Mouse (Mus musculus) right cerebral cortex, postnatal 14 days (tissue): ENCODE measurements around the gene Asb2.

Experiments
- DNase-seq: peaks from one replicate; pipeline ENCODE4 v3.0.0; 2022

The Asb2 gene

GRCm38 (mm10) chr12:103314640-103315361 lies 41.0 kb downstream of the Asb2 start:
- DNase-seq = peak; percentile 40

- peak; percentile 50 for DNase-seq
These were observed 41.7 kb downstream of the Asb2 start for GRCm38 (mm10) chr12:103313871-103314639.

- DNase-seq = no peak
These were observed 42.5 kb downstream of the Asb2 start for GRCm38 (mm10) chr12:103313274-103313673.

DNA sequence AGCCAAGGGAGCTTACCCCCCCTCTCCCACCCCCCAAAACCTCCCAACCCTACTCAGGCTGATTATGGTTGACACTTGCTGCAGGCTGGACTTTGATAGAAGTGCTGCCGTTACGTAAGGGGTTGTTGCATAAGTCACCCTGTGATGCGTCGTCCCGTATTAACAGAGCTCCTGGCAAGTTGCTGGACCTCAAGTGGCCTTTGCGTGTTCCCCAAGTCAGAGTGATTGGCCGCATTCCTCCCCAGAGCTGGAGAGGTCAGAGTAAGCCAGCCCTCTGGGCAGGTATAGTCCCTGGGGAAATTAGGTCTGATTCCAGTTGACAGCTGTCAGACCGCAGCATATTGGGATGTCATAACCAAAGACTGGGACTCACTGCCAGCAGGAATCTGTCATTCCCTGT lies 43.9 kb downstream of the Asb2 start:
- no peak for DNase-seq

DNA sequence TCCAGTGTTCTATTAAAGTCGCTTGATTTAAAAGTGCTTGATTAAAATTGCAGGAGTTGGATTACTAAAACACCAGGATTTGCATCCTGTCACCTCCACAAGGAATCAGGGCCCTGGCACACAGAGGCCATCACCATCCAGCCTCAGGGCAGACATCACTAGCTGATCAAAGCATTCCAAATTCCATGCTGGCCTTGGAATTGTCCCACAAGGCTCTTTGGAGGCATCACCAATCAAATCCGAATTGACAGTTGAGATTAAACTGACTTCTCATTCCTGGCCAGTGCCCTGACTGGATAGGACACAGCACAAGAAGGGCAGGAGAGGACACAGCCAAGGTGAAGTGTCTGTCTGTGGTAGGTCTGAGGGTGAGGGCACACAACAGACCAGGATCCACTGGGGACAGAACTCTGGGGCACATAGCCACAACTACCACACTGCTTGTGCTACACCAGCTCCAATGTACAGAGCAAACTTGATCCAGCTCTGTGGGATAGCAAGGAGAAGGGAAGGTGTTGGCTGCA lies 45.0 kb downstream of the Asb2 start, which contains the start of gene Fam181a:
Gene Fam181a, plus strand, starts transcription at position 232 of the 524 bp plus-strand sequence.
- DNase-seq = no peak

GRCm38 (mm10) chr12:103306720-103307119 lies 49.1 kb downstream of the Asb2 start:
- peak; percentile 71 for DNase-seq

- no peak for DNase-seq
These were observed 49.6 kb downstream of the Asb2 start for GRCm38 (mm10) chr12:103306224-103306623.

- DNase-seq = no peak
These were observed 52.8 kb downstream of the Asb2 start for GRCm38 (mm10) chr12:103302960-103303359.

DNA sequence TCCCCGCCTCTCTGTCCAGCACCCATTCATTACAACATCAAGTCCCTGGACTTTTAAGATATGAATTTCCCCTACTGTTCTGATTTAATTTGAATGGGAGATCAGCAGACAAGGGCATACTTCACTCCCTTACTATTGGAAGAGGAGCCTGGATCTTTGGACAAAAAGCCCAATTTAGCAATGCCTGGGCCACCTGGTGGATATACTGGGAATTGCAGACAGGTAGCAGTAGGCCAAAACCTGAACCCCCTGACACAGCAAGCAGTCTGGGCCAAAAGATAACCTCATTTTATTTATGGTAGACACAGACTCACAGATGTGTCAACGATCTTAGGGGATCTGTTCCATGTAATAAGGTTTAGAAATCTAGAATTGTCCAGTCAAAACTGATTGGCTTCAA lies 54.2 kb downstream of the Asb2 start:
- DNase-seq = peak; percentile 71

DNA sequence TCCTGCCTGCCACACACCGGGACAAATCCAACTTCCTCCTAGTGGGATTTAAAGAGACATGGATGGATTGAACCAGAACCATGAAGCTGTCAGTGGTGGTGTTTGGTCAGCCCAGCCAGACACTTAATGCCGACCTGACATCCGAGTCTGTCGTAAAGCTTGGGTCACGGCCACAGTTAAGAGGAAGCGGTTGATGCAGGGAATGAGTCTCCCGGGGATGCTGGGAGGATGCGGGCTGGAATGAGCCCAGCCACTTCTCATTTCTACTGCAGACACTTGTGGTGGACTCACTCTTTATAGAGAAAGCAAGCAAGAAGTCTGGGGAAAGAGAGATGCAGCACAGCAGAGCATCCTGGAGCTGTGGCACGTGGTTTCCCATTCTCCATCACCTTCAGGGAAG lies 55.3 kb downstream of the Asb2 start:
- DNase-seq = no peak

DNA sequence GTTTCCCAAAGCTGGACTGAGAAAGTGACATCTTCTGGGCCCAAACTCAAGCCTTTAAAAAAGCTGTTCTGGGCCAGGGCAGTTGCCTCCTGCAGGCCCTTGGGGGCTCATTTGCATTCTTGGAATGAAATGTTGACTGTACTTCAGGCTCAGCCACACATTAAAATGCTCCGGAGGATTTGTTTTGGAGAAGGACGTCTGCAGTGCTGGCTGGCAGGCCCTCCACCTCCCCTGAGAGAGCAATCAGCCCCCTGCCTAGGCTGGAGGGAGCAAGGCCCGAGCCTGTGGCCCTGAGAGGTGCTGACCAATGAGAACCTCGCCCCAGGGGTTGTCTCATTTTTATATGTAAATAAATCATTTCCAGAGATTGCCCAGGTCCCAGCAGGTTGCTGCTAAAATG lies 59.5 kb downstream of the Asb2 start:
- no peak for DNase-seq

- no peak for DNase-seq
These were observed 63.4 kb downstream of the Asb2 start for GRCm38 (mm10) chr12:103292366-103292765.

GRCm38 (mm10) chr12:103287276-103287675 lies 68.5 kb downstream of the Asb2 start:
- DNase-seq = no peak

- DNase-seq = no peak
These were observed 72.4 kb downstream of the Asb2 start for GRCm38 (mm10) chr12:103283411-103283810.

DNA sequence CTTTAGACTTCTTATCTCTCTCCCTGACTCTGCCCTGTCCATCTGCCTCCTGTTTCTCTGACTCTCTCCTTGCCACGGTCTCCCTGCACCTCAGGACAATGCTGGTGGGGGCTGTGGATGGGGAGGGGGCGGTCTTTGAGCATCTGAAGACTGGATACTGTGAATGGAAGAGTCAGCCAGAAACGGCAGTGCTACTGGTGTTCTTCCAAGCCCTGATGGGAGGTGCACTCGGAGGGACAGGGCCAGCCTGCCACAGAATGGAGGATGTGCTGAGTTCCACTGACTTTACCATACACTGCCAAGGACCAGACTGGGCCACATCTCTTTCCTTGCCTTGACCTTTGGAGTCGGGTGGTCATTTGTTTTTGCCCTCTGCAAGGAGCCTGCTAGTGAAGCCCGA lies 72.9 kb downstream of the Asb2 start:
- DNase-seq = no peak

- DNase-seq = no peak
These were observed 73.9 kb downstream of the Asb2 start for GRCm38 (mm10) chr12:103281912-103282311.

- no peak for DNase-seq
These were observed 74.3 kb downstream of the Asb2 start for GRCm38 (mm10) chr12:103281491-103281890.

DNA sequence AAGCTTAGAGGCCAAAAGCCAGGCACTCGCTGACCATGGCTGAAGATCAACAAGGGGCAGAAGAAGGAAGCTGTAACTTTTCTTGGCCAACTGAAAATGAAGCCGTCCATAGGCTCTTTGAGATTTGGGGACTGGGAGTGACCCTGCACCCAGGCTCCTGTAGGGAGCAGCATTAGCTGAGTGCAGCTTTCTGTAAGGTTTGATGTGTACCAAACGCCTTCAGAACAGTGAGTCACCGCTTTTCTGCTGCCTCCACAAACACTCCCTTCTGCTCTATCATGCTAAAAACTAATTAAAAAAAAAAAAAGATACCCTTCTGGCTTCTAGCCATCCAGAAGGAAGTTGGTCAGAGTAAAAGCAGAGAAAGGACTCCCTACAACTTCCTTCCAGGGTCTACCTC lies 79.4 kb downstream of the Asb2 start:
- DNase-seq = no peak

- DNase-seq = no peak
These were observed 82.1 kb downstream of the Asb2 start for GRCm38 (mm10) chr12:103273732-103274131.

- no peak for DNase-seq
These were observed 82.8 kb downstream of the Asb2 start for GRCm38 (mm10) chr12:103273051-103273450.

GRCm38 (mm10) chr12:103272176-103272575 lies 83.6 kb downstream of the Asb2 start:
- DNase-seq = no peak
